Mouse (Mus musculus): Measurements from ENCODE around the gene Arid1b.

- TF ChIP-seq CTCF (conservative IDR thresholded peaks at IDR 0.05; ENCODE audit: low read length) (no peak), POU5F1 (IDR thresholded peaks at IDR 0.05; ENCODE audit: borderline replicate concordance, low read length) (no peak), NANOG (IDR thresholded peaks at IDR 0.05; ENCODE audit: borderline replicate concordance, low read length) (no peak)
These were observed 303.4 kb downstream of the Arid1b start for GRCm38 (mm10) chr17:5297491-5297890.

Measured in E14TG2a.4 (cell line).